Mouse (Mus musculus) frontal cortex, adult 2 months (tissue): ENCODE measurements around the gene Slc6a12. TPM values are rescaled to one million over a fixed set of nuclear protein-coding genes. Genes with fewer than 3 reads are reported as not detected.

Source experiments
- DNase-seq, 2 experiments: peaks; one replicate each; pipeline ENCODE4 v3.0.0; 2022; ENCODE audit warnings: low spot score in 1 of 2; ENCODE audit errors: extremely low spot score in 1 of 2
- polyA plus RNA-seq: library from polyadenylated mRNA; depleted of rRNA; stranded (reverse); fragments of >200 nt; gene quantifications from 2 replicates; pipeline ENCODE4 v1.2.3, GENCODE M21; 2012

Gene Slc6a12
- polyA plus RNA-seq, 1 experiment, result 3.5 TPM

GRCm38 (mm10) chr6:121341650-121342049, 1.2 kb upstream of the Slc6a12 start:
- DNase-seq, result no peak

- DNase-seq, result no peak
Observed at GRCm38 (mm10) chr6:121343771-121344123, 871 bp downstream of the Slc6a12 start.

- DNase-seq, result no peak
Observed at GRCm38 (mm10) chr6:121344329-121344728, 1.5 kb downstream of the Slc6a12 start.

GRCm38 (mm10) chr6:121346428-121346827, 3.6 kb downstream of the Slc6a12 start:
- no peak for DNase-seq

- DNase-seq, result no peak
Observed at GRCm38 (mm10) chr6:121352276-121352675, 9.4 kb downstream of the Slc6a12 start.

GRCm38 (mm10) chr6:121356041-121356440, 13.2 kb downstream of the Slc6a12 start:
- DNase-seq, result no peak

GRCm38 (mm10) chr6:121357232-121357631, 14.4 kb downstream of the Slc6a12 start:
- DNase-seq, result no peak

- no peak for DNase-seq
Observed at GRCm38 (mm10) chr6:121363061-121363460, 20.2 kb downstream of the Slc6a12 start.

GRCm38 (mm10) chr6:121363956-121364355, 21.1 kb downstream of the Slc6a12 start:
- DNase-seq, result no peak

- DNase-seq, result peak in 1 of 2 experiments; percentile 39
Observed at GRCm38 (mm10) chr6:121366537-121366936, 23.7 kb downstream of the Slc6a12 start.

- DNase-seq, result no peak
Observed at GRCm38 (mm10) chr6:121367099-121367498, 24.2 kb downstream of the Slc6a12 start.

GRCm38 (mm10) chr6:121371197-121371980, 28.5 kb downstream of the Slc6a12 start:
- peak in 1 of 2 experiments; percentile 56 for DNase-seq

GRCm38 (mm10) chr6:121376159-121376558, 33.3 kb downstream of the Slc6a12 start:
- no peak for DNase-seq

- DNase-seq, result no peak
Observed at GRCm38 (mm10) chr6:121378256-121378655, 35.4 kb downstream of the Slc6a12 start.

- no peak for DNase-seq
Observed at GRCm38 (mm10) chr6:121380576-121380975, 37.7 kb downstream of the Slc6a12 start.

- no peak for DNase-seq
Observed at GRCm38 (mm10) chr6:121382071-121382470, 39.2 kb downstream of the Slc6a12 start.

GRCm38 (mm10) chr6:121385397-121385796, 42.5 kb downstream of the Slc6a12 start:
- no peak for DNase-seq

- peak in 1 of 2 experiments; percentile 65 for DNase-seq
Observed at GRCm38 (mm10) chr6:121392610-121393252, 49.9 kb downstream of the Slc6a12 start.

GRCm38 (mm10) chr6:121401140-121401539, 58.3 kb downstream of the Slc6a12 start:
- DNase-seq, result no peak

GRCm38 (mm10) chr6:121401826-121402660, 59.2 kb downstream of the Slc6a12 start:
- no peak for DNase-seq

GRCm38 (mm10) chr6:121402661-121403244, 59.9 kb downstream of the Slc6a12 start:
- no peak for DNase-seq
